Mouse (Mus musculus): ENCODE data around the gene Nudt22.

DNA sequence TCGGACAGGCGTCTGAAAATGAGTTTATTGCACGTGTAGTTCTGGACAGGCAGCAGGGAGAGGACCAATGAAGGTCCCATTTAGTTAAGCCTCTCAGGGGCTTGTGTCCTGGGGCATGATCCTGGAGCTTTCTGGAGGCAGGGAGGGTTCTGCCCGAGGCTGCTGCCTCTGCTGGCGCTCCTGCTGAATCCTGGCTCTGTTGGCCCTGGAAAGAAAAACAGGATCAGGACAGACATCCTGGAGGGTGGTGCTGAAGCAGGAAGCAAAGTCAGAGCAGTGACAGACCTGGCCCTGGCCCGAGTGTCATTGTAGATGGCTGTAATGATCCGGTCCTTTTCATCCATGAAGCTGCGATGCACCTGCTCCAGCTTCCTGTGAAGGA, 8.0 kb downstream of the Nudt22 start:
- TF ChIP-seq CTCF (IDR thresholded peaks at IDR 0.05; ENCODE audit: low read depth) (no peak), EP300 (IDR thresholded peaks at IDR 0.05; ENCODE audit: low read depth) (no peak)
